Mouse (Mus musculus): ENCODE measurements around the gene Csrnp3.

DNA sequence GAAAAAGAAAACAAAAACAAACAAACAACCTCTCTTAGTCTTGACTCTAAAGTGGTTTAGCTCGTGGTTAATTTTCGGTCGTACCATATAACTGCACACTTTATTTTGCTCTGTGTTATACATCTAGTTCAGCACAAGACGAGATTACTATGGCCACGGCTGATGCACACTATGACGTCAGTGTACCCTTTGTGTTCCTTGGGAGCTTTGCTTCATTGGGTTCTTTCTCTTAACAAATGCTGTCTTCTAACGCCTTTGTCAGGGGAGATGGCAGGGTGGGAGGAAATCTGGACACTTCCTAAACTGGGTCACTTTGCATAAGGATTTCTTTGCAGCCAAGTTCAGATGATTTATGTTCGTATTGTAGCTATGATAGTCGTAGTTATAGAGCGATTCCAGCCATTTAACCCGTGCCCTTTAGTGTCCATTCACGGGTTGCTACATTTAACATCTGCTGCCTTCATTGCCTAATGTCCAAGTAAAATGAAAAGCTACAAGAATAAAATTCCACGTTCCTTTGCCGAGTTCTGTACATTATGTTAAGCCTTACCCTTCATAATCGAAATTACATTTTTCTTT, 79.9 kb downstream of the Csrnp3 start:
- TF ChIP-seq CTCF (conservative IDR thresholded peaks at IDR 0.05; ENCODE audit: insufficient read depth, insufficient read length, low read depth, low read length) (no peak), POLR2A (IDR thresholded peaks at IDR 0.05; ENCODE audit: low read depth, low read length) (no peak)
